Mouse (Mus musculus) thymus, postnatal 10 days (tissue): ENCODE measurements at regions not wholly inside any gene's neighbourhood (a gene's known extent, or its start where the extent isn't known, plus 50 kb on each side); places are given as distances from the start of the nearest gene placed in this dataset.

Experiments
- DNase-seq, 2 experiments: peaks; one replicate each; pipeline ENCODE4 v3.0.0; 2021; ENCODE audit warnings: low spot score in 2 of 2

DNA sequence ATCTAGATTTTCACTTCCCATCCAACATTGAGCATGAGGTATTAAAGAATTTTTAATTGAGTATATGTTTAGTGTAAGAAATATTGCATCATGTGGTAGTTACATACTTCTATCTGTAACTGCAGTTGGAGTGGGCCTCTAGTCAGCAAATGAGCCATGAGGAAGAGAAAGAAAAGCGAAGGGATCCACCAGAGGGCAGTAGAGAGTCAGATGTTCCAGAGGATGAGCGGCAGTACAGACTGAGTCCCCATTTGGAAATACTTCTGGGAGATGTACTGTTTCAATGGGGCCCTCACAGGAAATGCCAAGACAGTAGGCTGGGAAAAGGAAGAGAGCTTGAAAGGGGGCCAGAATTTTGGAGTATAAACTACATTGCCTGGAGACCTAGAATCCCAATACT is 221.2 kb downstream of the Myh15 start:
- peak; percentile 8 to 62 for DNase-seq

- no peak for DNase-seq
Measured at GRCm38 (mm10) chr16:49288096-49288714, 230.9 kb downstream of the Myh15 start.

DNA sequence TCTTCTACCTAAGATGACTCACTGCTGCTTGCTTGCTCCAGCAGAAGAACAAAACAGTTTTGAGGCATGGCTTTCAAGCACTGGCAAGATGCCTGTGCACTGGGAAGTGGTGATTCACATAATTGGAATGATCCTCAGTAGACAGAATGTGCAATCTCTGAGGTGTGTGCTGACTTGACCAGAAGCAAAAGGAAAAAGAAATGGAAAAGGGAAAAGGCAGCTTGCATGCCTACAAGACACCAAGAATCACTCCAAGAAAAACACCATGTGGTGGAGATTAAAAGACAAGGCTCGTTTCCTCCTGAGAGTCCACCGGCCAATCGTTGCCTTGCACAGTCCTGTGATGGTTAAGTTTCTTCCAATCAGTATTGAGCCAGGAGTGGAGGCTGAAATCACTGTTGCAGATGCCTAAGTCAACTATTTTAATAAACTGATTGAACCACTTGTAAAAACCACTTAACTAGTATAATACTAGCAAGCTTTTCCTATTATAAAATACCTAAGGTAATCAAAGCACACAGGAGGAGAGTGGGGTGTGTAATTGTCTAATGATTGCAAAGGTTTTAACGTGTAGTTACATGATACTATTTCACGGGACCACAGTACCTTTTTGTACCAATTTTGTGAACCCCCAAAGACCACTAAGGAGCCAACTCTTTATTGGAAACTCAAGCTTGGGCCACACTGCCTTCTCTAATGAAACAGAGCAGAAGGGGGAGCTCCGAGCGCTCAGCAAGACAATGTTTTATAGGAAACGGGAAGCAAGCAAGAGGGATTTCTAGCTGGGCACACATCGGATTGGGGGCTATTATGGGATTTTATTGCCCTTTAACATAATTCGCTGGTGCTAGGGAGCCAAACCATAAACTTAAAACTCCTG is 232.2 kb downstream of the Myh15 start:
- no peak for DNase-seq

DNA sequence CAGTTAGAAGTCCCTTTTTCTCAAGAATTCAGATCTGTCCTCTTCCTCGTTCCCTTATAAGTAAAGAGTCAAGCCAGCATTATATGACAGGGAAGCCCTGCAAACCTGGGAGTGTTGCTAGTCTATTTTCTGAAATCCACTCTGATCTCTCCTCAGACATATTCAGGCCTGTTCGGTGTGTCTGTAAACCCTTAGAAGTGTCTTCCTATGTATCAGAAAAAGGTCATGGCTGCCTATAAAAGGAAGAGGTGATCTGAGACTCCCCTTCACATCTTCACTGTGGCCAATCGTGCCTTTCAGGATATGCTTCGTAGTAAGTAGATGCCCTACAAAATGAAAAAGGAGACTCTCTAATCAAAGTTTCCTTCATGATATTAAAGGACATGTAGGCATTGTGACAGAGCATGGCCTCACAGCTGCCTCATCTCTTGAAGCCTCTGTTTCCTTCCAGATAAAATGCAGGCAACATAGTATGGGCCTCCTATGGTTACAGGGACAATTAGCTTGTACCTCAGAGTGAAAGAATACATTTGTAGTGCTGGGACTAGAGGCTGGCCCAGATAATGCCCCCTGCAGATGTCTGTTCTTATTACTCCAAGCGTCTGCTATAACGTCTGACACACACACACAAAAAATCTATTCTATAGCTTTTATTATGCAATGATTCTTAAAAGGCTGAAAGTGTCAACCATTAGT is 246.5 kb downstream of the Myh15 start:
- no peak for DNase-seq

- no peak for DNase-seq
Measured at GRCm38 (mm10) chr16:49304354-49304753, 247.1 kb downstream of the Myh15 start.

GRCm38 (mm10) chr16:49317061-49317460 is 259.8 kb downstream of the Myh15 start:
- DNase-seq: no peak

DNA sequence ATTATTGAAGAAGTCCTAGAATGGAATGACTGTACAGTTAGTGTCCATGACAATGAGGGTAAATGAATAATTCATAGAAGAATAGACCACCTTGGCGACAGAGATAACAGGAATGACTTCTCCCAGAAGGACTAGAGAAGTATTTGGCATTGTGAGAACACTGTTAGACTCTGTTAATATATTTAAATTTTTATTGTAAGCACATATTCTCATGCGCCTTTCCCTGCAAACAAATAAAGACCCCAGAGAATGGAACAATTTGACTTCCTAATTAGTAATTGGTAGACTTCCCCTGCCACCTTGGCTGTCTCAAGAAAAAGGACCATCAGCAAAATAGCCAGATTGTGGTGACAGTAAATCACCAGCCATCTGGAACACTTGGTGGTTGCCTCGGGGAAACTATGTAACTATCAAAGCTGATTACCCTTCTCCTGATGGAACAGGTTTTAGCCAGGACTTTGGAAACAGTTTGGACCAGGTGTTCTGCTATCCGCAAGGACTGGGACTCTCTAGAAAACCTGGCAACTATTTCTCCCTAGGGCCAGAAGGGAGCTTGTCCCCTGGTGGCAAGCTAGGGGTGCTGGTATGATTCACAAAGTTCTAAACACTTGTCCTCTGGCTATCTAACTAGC is 261.9 kb downstream of the Myh15 start:
- no peak for DNase-seq

- no peak for DNase-seq
Measured at GRCm38 (mm10) chr16:49319774-49320173, 262.5 kb downstream of the Myh15 start.

DNA sequence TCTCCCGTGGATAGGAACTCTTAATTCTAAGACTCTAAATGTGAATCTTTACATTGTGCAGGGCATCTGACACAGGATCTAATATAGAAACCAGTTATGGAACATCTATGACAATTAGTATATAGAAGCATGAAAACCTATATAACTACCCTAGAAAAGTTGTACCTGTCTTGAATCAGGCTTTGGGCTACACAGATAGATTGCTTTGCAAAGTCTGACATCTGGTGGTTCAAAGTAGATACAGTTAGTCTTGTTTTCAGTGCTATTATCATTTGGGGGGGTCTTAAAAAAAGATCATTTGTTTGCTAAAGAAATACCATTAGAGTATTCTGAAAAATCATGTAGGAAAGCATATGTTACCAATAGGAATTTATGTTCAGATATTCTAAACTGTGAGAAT is 264.7 kb downstream of the Myh15 start:
- DNase-seq: no peak

GRCm38 (mm10) chr16:49330725-49331386 is 273.6 kb downstream of the Myh15 start:
- DNase-seq: no peak

DNA sequence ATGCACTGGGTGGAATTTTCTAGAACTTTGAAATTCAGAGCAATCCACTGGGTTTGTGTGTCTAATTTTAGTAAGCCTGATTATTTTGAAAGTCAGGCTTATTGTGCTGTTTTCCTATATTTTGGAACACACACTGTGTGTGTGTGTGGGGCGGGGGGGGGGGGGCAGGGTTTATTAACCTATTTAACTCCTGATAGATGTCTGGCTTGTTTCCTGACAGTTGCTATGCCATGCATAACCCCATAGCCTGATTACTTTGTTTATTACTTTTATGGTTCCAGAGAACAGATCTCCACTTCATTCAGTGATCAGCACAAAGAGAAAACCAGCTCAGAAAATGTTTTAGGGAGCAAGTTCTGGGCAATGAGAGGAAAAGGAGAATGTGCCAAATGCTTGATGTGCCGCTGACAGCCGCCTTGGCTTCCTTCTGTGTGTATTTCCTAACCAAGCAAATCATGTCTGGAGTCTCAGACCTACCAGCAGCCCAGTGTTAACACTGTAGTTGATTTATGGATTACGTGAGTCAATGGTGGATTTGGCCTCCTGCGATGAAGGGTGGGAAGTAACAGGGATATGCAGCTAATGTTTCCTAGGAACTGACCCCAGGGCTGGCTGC is 274.9 kb downstream of the Myh15 start:
- DNase-seq: no peak

DNA sequence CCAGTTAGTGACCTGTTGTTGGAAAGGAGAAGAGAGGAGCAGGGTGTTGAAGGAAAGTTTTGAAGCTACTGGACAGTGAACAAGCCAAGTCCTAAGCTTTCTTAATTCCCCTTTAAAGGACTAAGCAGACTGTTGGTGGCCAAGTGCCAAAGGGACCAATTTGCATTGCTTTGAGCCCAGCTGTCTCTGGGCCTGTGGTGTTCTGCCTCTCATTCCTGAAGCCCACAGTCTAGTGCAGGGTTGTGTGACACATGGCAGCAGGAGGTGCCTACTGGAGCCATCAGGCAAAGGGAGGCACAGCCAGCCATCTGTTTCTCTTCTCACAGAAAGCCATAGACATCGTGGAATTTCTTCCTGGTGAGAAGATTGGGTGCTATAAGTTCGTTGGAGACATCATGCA is 278.6 kb downstream of the Myh15 start:
- DNase-seq: no peak

DNA sequence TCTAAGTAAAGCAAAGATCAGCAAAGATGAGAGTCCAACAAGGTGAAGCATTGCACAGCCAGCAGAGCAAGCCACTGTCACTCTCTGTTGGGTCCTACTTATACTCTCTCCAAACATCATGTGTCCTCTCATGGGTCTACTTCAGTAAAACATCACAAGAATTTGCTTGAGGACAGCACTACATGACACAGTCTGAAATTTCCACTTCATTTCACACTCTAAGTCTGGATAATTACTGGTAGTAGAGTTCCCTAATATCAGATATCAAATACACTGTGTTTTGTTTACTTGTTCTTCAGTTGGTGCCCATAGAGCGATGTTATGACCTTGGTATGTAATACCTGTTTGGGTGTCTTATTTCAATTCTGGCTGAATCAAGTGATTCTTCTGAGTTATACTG is 280.7 kb downstream of the Myh15 start:
- DNase-seq: no peak

- no peak for DNase-seq
Measured at GRCm38 (mm10) chr16:49358404-49358803, 301.1 kb downstream of the Myh15 start.

DNA sequence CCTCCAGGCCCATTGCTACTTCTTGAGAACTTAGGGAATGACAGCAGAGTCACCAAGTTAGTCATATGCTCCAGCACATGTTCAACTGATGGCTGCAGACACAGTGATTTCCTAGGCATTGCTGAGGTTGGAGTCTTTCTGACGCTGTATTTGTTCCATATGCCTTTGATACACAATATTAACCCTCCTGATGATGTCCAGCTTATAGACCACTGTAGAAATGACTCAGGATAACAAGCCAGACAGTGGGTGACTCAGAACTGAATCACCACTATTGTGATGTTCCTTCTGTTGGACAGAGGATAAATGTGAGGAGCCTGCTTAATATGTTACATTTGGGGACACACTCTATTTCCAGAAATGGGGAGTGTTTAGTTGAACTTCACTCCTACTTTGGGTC is 304.4 kb downstream of the Myh15 start:
- DNase-seq: no peak

DNA sequence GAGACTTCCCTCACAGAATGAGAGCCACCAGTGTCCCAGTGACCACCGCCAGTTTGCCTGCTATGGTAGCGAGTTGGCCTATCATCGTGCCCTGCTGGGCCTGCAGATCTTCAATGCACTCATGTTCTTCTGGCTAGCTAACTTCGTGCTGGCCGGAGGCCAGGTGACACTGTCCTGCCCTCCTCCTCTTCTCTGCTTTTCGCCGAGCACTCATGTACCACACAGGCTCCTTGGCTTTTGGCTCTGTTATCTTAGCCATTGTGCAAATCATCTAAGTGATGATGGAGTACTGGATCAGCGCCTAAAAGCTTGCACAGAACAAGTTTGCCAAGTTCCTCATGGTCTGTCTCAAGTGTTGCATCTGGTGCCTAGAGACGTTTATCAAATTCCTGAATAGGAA is 312.2 kb downstream of the Myh15 start:
- DNase-seq: no peak

DNA sequence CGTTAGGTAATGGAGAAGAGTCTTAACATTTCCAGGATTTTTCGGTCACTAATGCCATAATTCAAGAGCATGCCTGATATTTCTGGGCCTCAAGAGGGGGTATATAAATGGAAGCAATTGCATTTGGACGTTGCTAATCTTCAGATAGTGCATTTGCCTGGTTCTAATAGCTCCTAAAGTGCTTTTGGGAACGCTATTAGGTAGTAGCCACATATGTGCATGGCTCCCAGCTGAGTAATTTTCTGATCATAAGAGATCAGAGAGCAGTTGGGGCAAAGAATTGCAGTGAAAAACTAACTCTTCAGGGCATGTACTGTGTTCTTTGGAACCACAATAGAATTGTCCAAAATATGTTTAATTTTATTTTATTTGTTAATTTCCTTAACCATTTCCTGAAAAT is 317.8 kb downstream of the Myh15 start:
- no peak for DNase-seq

- DNase-seq: no peak
Measured at GRCm38 (mm10) chr16:49378917-49379473, 320.0 kb upstream of the Ift57 start.

- no peak for DNase-seq
Measured at GRCm38 (mm10) chr16:49388135-49388534, 310.9 kb upstream of the Ift57 start.

DNA sequence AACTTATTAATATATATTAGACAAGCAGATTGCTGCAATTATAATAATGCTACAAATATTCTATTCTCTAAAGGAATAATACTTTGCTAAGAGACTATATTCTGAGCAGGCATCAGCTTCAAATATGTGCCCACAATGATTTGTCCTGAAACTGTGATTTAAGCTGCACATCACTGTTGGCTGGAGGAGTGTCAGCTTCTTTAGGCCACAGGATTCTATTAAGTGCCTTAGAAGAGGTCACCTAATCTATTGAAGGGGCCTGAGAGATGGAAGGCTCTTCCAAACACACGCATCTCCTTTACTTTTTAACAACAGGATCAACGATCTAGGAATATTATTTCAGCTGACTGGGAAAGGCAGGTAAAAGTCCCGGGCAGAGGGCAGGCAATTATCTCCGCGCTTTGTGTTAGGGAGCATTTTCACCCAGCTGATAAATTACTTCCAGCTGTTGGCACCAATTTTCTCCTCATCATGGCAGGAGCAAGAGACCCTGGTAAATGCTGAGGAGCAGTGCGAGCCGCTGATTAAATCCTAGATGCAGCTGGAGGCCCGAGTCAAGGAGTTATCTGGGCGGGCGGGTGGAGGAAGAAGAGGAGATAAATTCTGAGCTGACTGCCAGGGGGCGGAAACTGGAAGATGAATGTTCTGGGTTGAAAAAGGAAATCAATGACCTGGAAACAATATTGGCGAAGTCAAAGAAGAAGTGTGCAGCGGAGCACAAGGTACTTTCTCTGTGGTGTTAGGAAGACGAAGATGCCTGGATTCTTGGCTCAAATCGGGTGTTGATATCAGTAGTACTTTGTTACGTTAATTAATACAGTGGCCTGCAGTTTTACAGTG is 290.9 kb upstream of the Ift57 start:
- no peak for DNase-seq
